Mouse (Mus musculus): ENCODE data around the gene Adssl1. TPM values are rescaled to one million over a fixed set of nuclear protein-coding genes. Genes with fewer than 3 reads are reported as not detected.
A peak's percentile ranks its signal among the peaks of the same experiment; 100 is the strongest.

Gene Adssl1
- total and polyA plus RNA-seq, 3 experiments, result 58.2 to 63.9 TPM; not detected in 1

GRCm38 (mm10) chr12:112590566-112591239 lies 29.1 kb upstream of the Adssl1 start:
- no peak for DNase-seq (ENCODE audit: low read depth, low spot score)
- no peak overlapping the region for H3K27ac ChIP-seq (ENCODE audit: control insufficient read depth, low read depth, low read length)
- H3K4me1 ChIP-seq (ENCODE audit: control insufficient read depth in 1 of 2, insufficient read depth in 2 of 2, low read length in 2 of 2), result peaks cover 30 to 49% of the 10 kb centered on the region in 2 experiments
- peaks cover 41% of the 10 kb centered on the region for H3K79me2 ChIP-seq (ENCODE audit: control insufficient read depth, insufficient read depth, low read length, poor library complexity)
- no peaks in the 10 kb centered on the region for H3K27me3 ChIP-seq (ENCODE audit: control insufficient read depth in 1 of 2, insufficient read depth in 2 of 2, low read length in 2 of 2)
- H3K36me3 ChIP-seq (ENCODE audit: control insufficient read depth in 1 of 2, insufficient read depth in 2 of 2, low read length in 2 of 2), result peaks cover 0 to 30% of the 10 kb centered on the region in 2 experiments; a peak in 2 of 4 replicates
- TF ChIP-seq GABPA (IDR thresholded peaks at IDR 0.05; ENCODE audit: low read depth, low read length) (no peak), MAX (IDR thresholded peaks at IDR 0.05; ENCODE audit: low read length) (0 out of 2 replicates have a peak, but pooled peaks have one; percentile 32)
- no peak overlapping the region for H3K4me3 ChIP-seq (ENCODE audit: control insufficient read depth in 1 of 2, insufficient read depth in 1 of 2, low read depth in 2 of 2, low read length in 2 of 2)
- no peaks in the 10 kb centered on the region for H3K9me3 ChIP-seq (replicated peaks; ENCODE audit: insufficient read depth, low read length)
- no peak overlapping the region for H3K9ac ChIP-seq (ENCODE audit: control insufficient read depth, low read depth, low read length, poor library complexity, severe bottlenecking)

GRCm38 (mm10) chr12:112591240-112591639 lies 28.6 kb upstream of the Adssl1 start:
- Histone ChIP-seq H3K36me3 (ENCODE audit: control insufficient read depth in 1 of 2, insufficient read depth in 2 of 2, low read length in 2 of 2) (peaks cover 0 to 31% of the 10 kb centered on the region in 2 experiments; a peak in 2 of 4 replicates), H3K9ac (ENCODE audit: control insufficient read depth, low read depth, low read length, poor library complexity, severe bottlenecking) (no peak overlapping the region), H3K79me2 (ENCODE audit: control insufficient read depth, insufficient read depth, low read length, poor library complexity) (peaks cover 43% of the 10 kb centered on the region), H3K4me3 (ENCODE audit: control insufficient read depth in 1 of 2, insufficient read depth in 1 of 2, low read depth in 2 of 2, low read length in 2 of 2) (no peak overlapping the region), H3K9me3 (replicated peaks; ENCODE audit: insufficient read depth, low read length) (no peaks in the 10 kb centered on the region), H3K27me3 (ENCODE audit: control insufficient read depth in 1 of 2, insufficient read depth in 2 of 2, low read length in 2 of 2) (no peaks in the 10 kb centered on the region), H3K27ac (ENCODE audit: control insufficient read depth, low read depth, low read length) (no peak overlapping the region), H3K4me1 (ENCODE audit: control insufficient read depth in 1 of 2, insufficient read depth in 2 of 2, low read length in 2 of 2) (peaks cover 32 to 51% of the 10 kb centered on the region in 2 experiments)
- DNase-seq (ENCODE audit: low read depth, low spot score), result no peak
- TF ChIP-seq MEF2A (IDR thresholded peaks at IDR 0.05; ENCODE audit: extremely low read depth, insufficient replicate concordance, low read depth, low read length, poor library complexity, severe bottlenecking) (no peak), ETS1 (IDR thresholded peaks at IDR 0.05; ENCODE audit: low read depth, low read length) (no peak)

- no peak overlapping the region for H3K4me3 ChIP-seq (ENCODE audit: control insufficient read depth in 1 of 2, insufficient read depth in 1 of 2, low read depth in 2 of 2, low read length in 2 of 2)
- DNase-seq (ENCODE audit: low read depth, low spot score), result no peak
- no peak overlapping the region for H3K27ac ChIP-seq (ENCODE audit: control insufficient read depth, low read depth, low read length)
- TF ChIP-seq POLR2A (IDR thresholded peaks at IDR 0.05; ENCODE audit: control insufficient read depth in 1 of 2, insufficient read depth in 1 of 2, low read depth in 1 of 2, low read length in 2 of 2, poor library complexity in 1 of 2), result no peak
- TF ChIP-seq USF2 (IDR thresholded peaks at IDR 0.05; ENCODE audit: borderline replicate concordance in 1 of 2, insufficient read depth in 1 of 2, low read depth in 1 of 2, low read length in 2 of 2), result no peak
- no peak for TF ChIP-seq E2F4 (IDR thresholded peaks at IDR 0.05; ENCODE audit: borderline replicate concordance, low read depth, low read length)
- no peak for TF ChIP-seq RAD21 (IDR thresholded peaks at IDR 0.05; ENCODE audit: low read depth, low read length)
- no peak for TF ChIP-seq USF1 (IDR thresholded peaks at IDR 0.05; ENCODE audit: low read depth, low read length)
- no peak for TF ChIP-seq ZNF384 (IDR thresholded peaks at IDR 0.05; ENCODE audit: low read depth, low read length)
- peaks cover 46% of the 10 kb centered on the region for H3K79me2 ChIP-seq (ENCODE audit: control insufficient read depth, insufficient read depth, low read length, poor library complexity)
- peaks cover 32 to 51% of the 10 kb centered on the region in 2 experiments for H3K4me1 ChIP-seq (ENCODE audit: control insufficient read depth in 1 of 2, insufficient read depth in 2 of 2, low read length in 2 of 2)
- peaks cover 0 to 31% of the 10 kb centered on the region in 2 experiments; a peak in 2 of 4 replicates for H3K36me3 ChIP-seq (ENCODE audit: control insufficient read depth in 1 of 2, insufficient read depth in 2 of 2, low read length in 2 of 2)
- no peak overlapping the region for H3K9ac ChIP-seq (ENCODE audit: control insufficient read depth, low read depth, low read length, poor library complexity, severe bottlenecking)
- no peaks in the 10 kb centered on the region for H3K9me3 ChIP-seq (replicated peaks; ENCODE audit: insufficient read depth, low read length)
- no peaks in the 10 kb centered on the region for H3K27me3 ChIP-seq (ENCODE audit: control insufficient read depth in 1 of 2, insufficient read depth in 2 of 2, low read length in 2 of 2)
These were observed 28.1 kb upstream of the Adssl1 start for GRCm38 (mm10) chr12:112591730-112592129.
